Mouse (Mus musculus) limb, embryonic 15.5 days (tissue): ENCODE measurements around the gene Sorcs3. TPM values are rescaled to one million over a fixed set of nuclear protein-coding genes. Genes with fewer than 3 reads are reported as not detected.

Source experiments
- ATAC-seq: fragments of 200-750 bp; cut with Nextera tagmentation; 2 replicates; pipeline ENCODE4 v1.8.0; 2017; ENCODE audit warnings: low read depth, moderate TSS enrichment; ENCODE audit not compliant: insufficient number of reproducible peaks, low FRiP score, low TSS enrichment
- H3K27ac ChIP-seq: fragments of 300-500 bp; sonication (generic); 2 replicates; pipeline ENCODE4 v1.5.1; 2015; ENCODE audit warnings: moderate library complexity, mild to moderate bottlenecking, inconsistent platforms
- H3K27me3 ChIP-seq: fragments of 300-500 bp; sonication (generic); 2 replicates; pipeline ENCODE4 v1.6.1; 2015; ENCODE audit warnings: inconsistent platforms
- H3K36me3 ChIP-seq: fragments of 300-500 bp; sonication (generic); 2 replicates; pipeline ENCODE4 v1.6.1; 2015; ENCODE audit warnings: inconsistent platforms
- H3K4me1 ChIP-seq: fragments of 300-500 bp; sonication (generic); 2 replicates; pipeline ENCODE4 v1.6.1; 2015; ENCODE audit warnings: inconsistent platforms
- H3K4me2 ChIP-seq: fragments of 300-500 bp; sonication (generic); 2 replicates; pipeline ENCODE4 v1.6.1; 2015; ENCODE audit warnings: mild to moderate bottlenecking, inconsistent platforms
- H3K4me3 ChIP-seq: fragments of 300-500 bp; sonication (generic); 2 replicates; pipeline ENCODE4 v1.5.1; 2015; ENCODE audit warnings: mild to moderate bottlenecking, inconsistent platforms
- H3K9ac ChIP-seq: fragments of 300-500 bp; sonication (generic); 2 replicates; pipeline ENCODE4 v1.6.1; 2015; ENCODE audit warnings: inconsistent platforms
- H3K9me3 ChIP-seq: fragments of 300-500 bp; sonication (generic); 2 replicates; pipeline ENCODE4 v1.6.1; 2016; ENCODE audit warnings: inconsistent platforms
- WGBS: fragments of 180-500 bp; shearing (Covaris S2); methylation state at CpG from one replicate; pipeline ENCODE4 v1.1.7; 2015; 5-methylcytosine and 5-hydroxymethylcytosine counted together
- polyA plus RNA-seq: library from polyadenylated mRNA; unstranded; fragments of >200 nt; fragmentation: Nextera tagmentation; extraction: Ambion mirVana; gene quantifications from 2 replicates; pipeline ENCODE4 v1.2.1, GENCODE M21; 2015

Sorcs3 gene
- polyA plus RNA-seq, 1 experiment from 2014 or later, result 1.9 TPM

- Histone ChIP-seq H3K36me3 (no peaks in the 10 kb centered on the region), H3K4me1 (peaks cover 5% of the 10 kb centered on the region; the same call in 1 of the 2 replicates), H3K27ac (no peak overlapping the region), H3K9ac (no peak overlapping the region), H3K4me3 (no peak overlapping the region), H3K9me3 (no peaks in the 10 kb centered on the region), H3K4me2 (no peak overlapping the region), H3K27me3 (no peaks in the 10 kb centered on the region)
- WGBS, result 50% methylated on average over 14 of the region's 14 CpGs
- ATAC-seq, result no peak
Observed at GRCm38 (mm10) chr19:48300440-48301231, 94.8 kb downstream of the Sorcs3 start.

- ATAC-seq, result no peak
- Histone ChIP-seq H3K4me3 (no peak overlapping the region), H3K4me1 (peaks cover 5% of the 10 kb centered on the region; the same call in 1 of the 2 replicates), H3K9me3 (no peaks in the 10 kb centered on the region), H3K4me2 (no peak overlapping the region), H3K27me3 (no peaks in the 10 kb centered on the region), H3K36me3 (no peaks in the 10 kb centered on the region), H3K9ac (no peak overlapping the region), H3K27ac (no peak overlapping the region)
- 36% methylated on average over 3 of the region's 3 CpGs for WGBS
Observed at GRCm38 (mm10) chr19:48301300-48301699, 95.5 kb downstream of the Sorcs3 start.

GRCm38 (mm10) chr19:48308341-48308740 lies 102.5 kb downstream of the Sorcs3 start:
- no peaks in the 10 kb centered on the region for H3K9me3 ChIP-seq
- H3K4me1 ChIP-seq, result no peaks in the 10 kb centered on the region
- no peak overlapping the region for H3K4me3 ChIP-seq
- no peaks in the 10 kb centered on the region for H3K36me3 ChIP-seq
- H3K27me3 ChIP-seq, result no peaks in the 10 kb centered on the region
- no peak overlapping the region for H3K27ac ChIP-seq
- H3K9ac ChIP-seq, result no peak overlapping the region
- 77% methylated on average over 8 of the region's 8 CpGs for WGBS
- ATAC-seq, result no peak
- no peak overlapping the region for H3K4me2 ChIP-seq

- H3K4me1 ChIP-seq, result no peaks in the 10 kb centered on the region
- no peak overlapping the region for H3K4me2 ChIP-seq
- ATAC-seq, result no peak
- no peak overlapping the region for H3K9ac ChIP-seq
- no peak overlapping the region for H3K27ac ChIP-seq
- 56% methylated on average over 15 of the region's 15 CpGs for WGBS
- no peak overlapping the region for H3K4me3 ChIP-seq
- no peaks in the 10 kb centered on the region for H3K36me3 ChIP-seq
- no peaks in the 10 kb centered on the region for H3K9me3 ChIP-seq
- H3K27me3 ChIP-seq, result no peaks in the 10 kb centered on the region
Observed at GRCm38 (mm10) chr19:48309531-48310337, 103.9 kb downstream of the Sorcs3 start.

GRCm38 (mm10) chr19:48310338-48310710 lies 104.5 kb downstream of the Sorcs3 start:
- Histone ChIP-seq H3K4me2 (no peak overlapping the region), H3K27me3 (no peaks in the 10 kb centered on the region), H3K4me3 (no peak overlapping the region), H3K36me3 (no peaks in the 10 kb centered on the region), H3K9ac (no peak overlapping the region), H3K4me1 (no peaks in the 10 kb centered on the region), H3K9me3 (no peaks in the 10 kb centered on the region), H3K27ac (no peak overlapping the region)
- no peak for ATAC-seq
- 74% methylated on average over 6 of the region's 6 CpGs for WGBS

GRCm38 (mm10) chr19:48313776-48314175 lies 108.0 kb downstream of the Sorcs3 start:
- ATAC-seq, result no peak
- H3K4me1 ChIP-seq, result no peaks in the 10 kb centered on the region
- 89% methylated on average over 9 of the region's 9 CpGs for WGBS

GRCm38 (mm10) chr19:48327115-48327514 lies 121.3 kb downstream of the Sorcs3 start:
- Histone ChIP-seq H3K9me3 (no peaks in the 10 kb centered on the region), H3K9ac (no peak overlapping the region), H3K4me3 (no peak overlapping the region), H3K27me3 (no peaks in the 10 kb centered on the region), H3K4me2 (no peak overlapping the region), H3K27ac (no peak overlapping the region), H3K36me3 (no peaks in the 10 kb centered on the region), H3K4me1 (no peaks in the 10 kb centered on the region)
- 63% methylated on average over 6 of the region's 6 CpGs for WGBS
- ATAC-seq, result no peak

More at GRCm38 (mm10) chr19:48313776-48314175, 108.0 kb downstream of the Sorcs3 start:
- no peak overlapping the region for H3K4me2 ChIP-seq
- H3K36me3 ChIP-seq, result no peaks in the 10 kb centered on the region
- no peaks in the 10 kb centered on the region for H3K9me3 ChIP-seq
- H3K27me3 ChIP-seq, result no peaks in the 10 kb centered on the region
- no peak overlapping the region for H3K27ac ChIP-seq
- H3K4me3 ChIP-seq, result no peak overlapping the region
- H3K9ac ChIP-seq, result no peak overlapping the region

GRCm38 (mm10) chr19:48328171-48328570 lies 122.3 kb downstream of the Sorcs3 start:
- Histone ChIP-seq H3K9me3 (no peaks in the 10 kb centered on the region), H3K36me3 (no peaks in the 10 kb centered on the region), H3K9ac (no peak overlapping the region), H3K4me2 (no peak overlapping the region), H3K4me1 (no peaks in the 10 kb centered on the region), H3K27ac (no peak overlapping the region), H3K4me3 (no peak overlapping the region), H3K27me3 (no peaks in the 10 kb centered on the region)
- no peak for ATAC-seq
- WGBS, result 84% methylated on average over 8 of the region's 8 CpGs

- Histone ChIP-seq H3K27me3 (no peaks in the 10 kb centered on the region), H3K4me1 (no peaks in the 10 kb centered on the region), H3K36me3 (no peaks in the 10 kb centered on the region), H3K9ac (no peak overlapping the region), H3K4me3 (no peak overlapping the region), H3K4me2 (no peak overlapping the region), H3K9me3 (no peaks in the 10 kb centered on the region), H3K27ac (no peak overlapping the region)
- no peak for ATAC-seq
- 22% methylated on average over 1 of the region's 1 CpGs for WGBS
Observed at GRCm38 (mm10) chr19:48331640-48332039, 125.8 kb downstream of the Sorcs3 start.

- Histone ChIP-seq H3K36me3 (no peaks in the 10 kb centered on the region), H3K27ac (no peak overlapping the region), H3K4me3 (no peak overlapping the region), H3K4me1 (no peaks in the 10 kb centered on the region), H3K9me3 (no peaks in the 10 kb centered on the region), H3K9ac (no peak overlapping the region), H3K27me3 (no peaks in the 10 kb centered on the region), H3K4me2 (no peak overlapping the region)
- no peak for ATAC-seq
- WGBS, result 64% methylated on average over 2 of the region's 2 CpGs
Observed at GRCm38 (mm10) chr19:48333085-48333484, 127.3 kb downstream of the Sorcs3 start.

- ATAC-seq, result no peak
- WGBS, result 69% methylated on average over 6 of the region's 6 CpGs
Observed at GRCm38 (mm10) chr19:48337461-48337860, 131.6 kb downstream of the Sorcs3 start.

GRCm38 (mm10) chr19:48338098-48338497 lies 132.3 kb downstream of the Sorcs3 start:
- H3K4me3 ChIP-seq, result no peak overlapping the region
- no peak overlapping the region for H3K4me2 ChIP-seq
- H3K9me3 ChIP-seq, result no peaks in the 10 kb centered on the region
- H3K27ac ChIP-seq, result no peak overlapping the region
- H3K36me3 ChIP-seq, result no peaks in the 10 kb centered on the region
- ATAC-seq, result no peak
- H3K4me1 ChIP-seq, result peaks cover 4% of the 10 kb centered on the region; the same call in 1 of the 2 replicates
- no peak overlapping the region for H3K9ac ChIP-seq
- H3K27me3 ChIP-seq, result no peaks in the 10 kb centered on the region
- 70% methylated on average over 5 of the region's 5 CpGs for WGBS

More at GRCm38 (mm10) chr19:48337461-48337860, 131.6 kb downstream of the Sorcs3 start:
- Histone ChIP-seq H3K9ac (no peak overlapping the region), H3K27me3 (no peaks in the 10 kb centered on the region), H3K9me3 (no peaks in the 10 kb centered on the region), H3K4me2 (no peak overlapping the region), H3K27ac (no peak overlapping the region), H3K36me3 (no peaks in the 10 kb centered on the region), H3K4me3 (no peak overlapping the region), H3K4me1 (no peaks in the 10 kb centered on the region)
